Mouse (Mus musculus): ENCODE data around the gene Bpifc. TPM values are rescaled to one million over a fixed set of nuclear protein-coding genes. Genes with fewer than 3 reads are reported as not detected.

Bpifc gene
- polyA plus RNA-seq, 1 experiment, result not detected

GRCm38 (mm10) chr10:86021749-86022473, 10.2 kb upstream of the Bpifc start, which contains the start of gene Fbxo7:
Gene Fbxo7 (plus strand): TSS chr10:86021972.
- TF ChIP-seq GATA1 (IDR thresholded peaks at IDR 0.05; ENCODE audit: low read length) (no peak), TAL1 (IDR thresholded peaks at IDR 0.05; ENCODE audit: low read length) (no peak)
- H3K9me3 ChIP-seq (ENCODE audit: control insufficient read depth, low read length), result no peaks in the 10 kb centered on the region
- H3K4me3 ChIP-seq (replicated peaks), result peak within 1 kb of the TSS; percentile 91
- H3K4me1 ChIP-seq (ENCODE audit: control insufficient read depth), result peaks cover 45% of the 10 kb centered on the region
- H3K27me3 ChIP-seq (ENCODE audit: control insufficient read depth), result no peaks in the 10 kb centered on the region; the same call in 1 of the 2 replicates
- H3K36me3 ChIP-seq (ENCODE audit: control insufficient read depth), result peaks cover 31% of the 10 kb centered on the region

- peaks cover 4% of the 10 kb centered on the region for H3K27me3 ChIP-seq (ENCODE audit: control insufficient read depth)
- peak overlapping the region; percentile 91 for H3K4me3 ChIP-seq (replicated peaks)
- peaks cover 41% of the 10 kb centered on the region for H3K4me1 ChIP-seq (ENCODE audit: control insufficient read depth)
- peaks cover 28% of the 10 kb centered on the region for H3K36me3 ChIP-seq (ENCODE audit: control insufficient read depth)
- no peaks in the 10 kb centered on the region for H3K9me3 ChIP-seq (ENCODE audit: control insufficient read depth, low read length)
- TF ChIP-seq TAL1 (IDR thresholded peaks at IDR 0.05; ENCODE audit: low read length), result no peak
Measured at GRCm38 (mm10) chr10:86021408-86021748, 9.7 kb upstream of the Bpifc start.

- H3K4me1 ChIP-seq (ENCODE audit: control insufficient read depth), result peaks cover 16% of the 10 kb centered on the region
- TF ChIP-seq TAL1 (IDR thresholded peaks at IDR 0.05; ENCODE audit: low read length) (no peak), GATA1 (IDR thresholded peaks at IDR 0.05; ENCODE audit: low read length) (no peak)
- peaks cover 4% of the 10 kb centered on the region for H3K36me3 ChIP-seq (ENCODE audit: control insufficient read depth)
- peaks cover 11% of the 10 kb centered on the region for H3K27me3 ChIP-seq (ENCODE audit: control insufficient read depth)
- H3K9me3 ChIP-seq (ENCODE audit: control insufficient read depth, low read length), result no peaks in the 10 kb centered on the region
- no peak overlapping the region for H3K4me3 ChIP-seq (replicated peaks)
Measured at GRCm38 (mm10) chr10:86018813-86019212, 7.1 kb upstream of the Bpifc start.

GRCm38 (mm10) chr10:86017781-86018180, 6.1 kb upstream of the Bpifc start:
- H3K4me1 ChIP-seq (ENCODE audit: control insufficient read depth), result peaks cover 10% of the 10 kb centered on the region
- no peak for TF ChIP-seq GATA1 (IDR thresholded peaks at IDR 0.05; ENCODE audit: low read length)
- TF ChIP-seq TAL1 (IDR thresholded peaks at IDR 0.05; ENCODE audit: low read length), result no peak
- H3K4me3 ChIP-seq (replicated peaks), result no peak overlapping the region
- H3K27me3 ChIP-seq (ENCODE audit: control insufficient read depth), result peaks cover 11% of the 10 kb centered on the region
- H3K9me3 ChIP-seq (ENCODE audit: control insufficient read depth, low read length), result no peaks in the 10 kb centered on the region
- no peaks in the 10 kb centered on the region for H3K36me3 ChIP-seq (ENCODE audit: control insufficient read depth)

GRCm38 (mm10) chr10:86011172-86011571, 523 bp downstream of the Bpifc start:
- no peak for TF ChIP-seq TAL1 (IDR thresholded peaks at IDR 0.05; ENCODE audit: low read length)
- no peak for TF ChIP-seq GATA1 (IDR thresholded peaks at IDR 0.05; ENCODE audit: low read length)
- Histone ChIP-seq H3K4me1 (ENCODE audit: control insufficient read depth) (no peaks in the 10 kb centered on the region), H3K9me3 (ENCODE audit: control insufficient read depth, low read length) (no peaks in the 10 kb centered on the region), H3K4me3 (replicated peaks) (no peak overlapping the region), H3K27me3 (ENCODE audit: control insufficient read depth) (peaks cover 12% of the 10 kb centered on the region), H3K36me3 (ENCODE audit: control insufficient read depth) (no peaks in the 10 kb centered on the region)

- H3K36me3 ChIP-seq (ENCODE audit: control insufficient read depth), result no peaks in the 10 kb centered on the region
- H3K4me1 ChIP-seq (ENCODE audit: control insufficient read depth), result no peaks in the 10 kb centered on the region
- no peaks in the 10 kb centered on the region for H3K9me3 ChIP-seq (ENCODE audit: control insufficient read depth, low read length)
- no peak overlapping the region for H3K4me3 ChIP-seq (replicated peaks)
- TF ChIP-seq GATA1 (IDR thresholded peaks at IDR 0.05; ENCODE audit: low read length) (no peak), TAL1 (IDR thresholded peaks at IDR 0.05; ENCODE audit: low read length) (no peak)
- peaks cover 8% of the 10 kb centered on the region for H3K27me3 ChIP-seq (ENCODE audit: control insufficient read depth)
Measured at GRCm38 (mm10) chr10:86010636-86011035, 1.1 kb downstream of the Bpifc start.

- Histone ChIP-seq H3K9me3 (ENCODE audit: control insufficient read depth, low read length) (no peaks in the 10 kb centered on the region), H3K36me3 (ENCODE audit: control insufficient read depth) (no peaks in the 10 kb centered on the region), H3K4me3 (replicated peaks) (no peak overlapping the region), H3K4me1 (ENCODE audit: control insufficient read depth) (no peaks in the 10 kb centered on the region), H3K27me3 (ENCODE audit: control insufficient read depth) (peaks cover 7% of the 10 kb centered on the region)
- TF ChIP-seq GATA1 (IDR thresholded peaks at IDR 0.05; ENCODE audit: low read length), result no peak
- no peak for TF ChIP-seq TAL1 (IDR thresholded peaks at IDR 0.05; ENCODE audit: low read length)
Measured at GRCm38 (mm10) chr10:86009688-86010087, 2.0 kb downstream of the Bpifc start.

GRCm38 (mm10) chr10:86006455-86006854, 5.2 kb downstream of the Bpifc start:
- Histone ChIP-seq H3K4me1 (ENCODE audit: control insufficient read depth) (no peaks in the 10 kb centered on the region), H3K9me3 (ENCODE audit: control insufficient read depth, low read length) (no peaks in the 10 kb centered on the region), H3K27me3 (ENCODE audit: control insufficient read depth) (peaks cover 7% of the 10 kb centered on the region), H3K36me3 (ENCODE audit: control insufficient read depth) (no peaks in the 10 kb centered on the region), H3K4me3 (replicated peaks) (no peak overlapping the region)
- TF ChIP-seq GATA1 (IDR thresholded peaks at IDR 0.05; ENCODE audit: low read length) (no peak), TAL1 (IDR thresholded peaks at IDR 0.05; ENCODE audit: low read length) (no peak)

GRCm38 (mm10) chr10:86000447-86000846, 11.2 kb downstream of the Bpifc start:
- H3K4me3 ChIP-seq (replicated peaks), result no peak overlapping the region
- no peaks in the 10 kb centered on the region for H3K9me3 ChIP-seq (ENCODE audit: control insufficient read depth, low read length)
- H3K27me3 ChIP-seq (ENCODE audit: control insufficient read depth), result no peaks in the 10 kb centered on the region
- H3K4me1 ChIP-seq (ENCODE audit: control insufficient read depth), result no peaks in the 10 kb centered on the region
- TF ChIP-seq TAL1 (IDR thresholded peaks at IDR 0.05; ENCODE audit: low read length) (no peak), GATA1 (IDR thresholded peaks at IDR 0.05; ENCODE audit: low read length) (no peak)
- H3K36me3 ChIP-seq (ENCODE audit: control insufficient read depth), result no peaks in the 10 kb centered on the region
